Mouse (Mus musculus) layer of hippocampus, postnatal 25 days (tissue): ENCODE measurements around the gene Ppm1b. TPM values are rescaled to one million over a fixed set of nuclear protein-coding genes. Genes with fewer than 3 reads are reported as not detected.
"Not testable (repeated sequence)": the region's sequence is repeated elsewhere in the genome, so short reads cannot be mapped to it uniquely, and the experiment has no call there.

Experiments
- DNase-seq, 2 experiments: peaks; one replicate each; pipeline ENCODE4 v3.0.0; 2022; ENCODE audit warnings: mixed read lengths in 2 of 2, low spot score in 1 of 2; ENCODE audit errors: extremely low spot score in 1 of 2
- total RNA-seq, 2 experiments: library from RNA; stranded (reverse); gene quantifications; 2 replicates each; pipeline ENCODE4 v1.2.3; 2021

Ppm1b gene
- total RNA-seq: 100 to 1,000 TPM; 126 to 129 TPM

DNA sequence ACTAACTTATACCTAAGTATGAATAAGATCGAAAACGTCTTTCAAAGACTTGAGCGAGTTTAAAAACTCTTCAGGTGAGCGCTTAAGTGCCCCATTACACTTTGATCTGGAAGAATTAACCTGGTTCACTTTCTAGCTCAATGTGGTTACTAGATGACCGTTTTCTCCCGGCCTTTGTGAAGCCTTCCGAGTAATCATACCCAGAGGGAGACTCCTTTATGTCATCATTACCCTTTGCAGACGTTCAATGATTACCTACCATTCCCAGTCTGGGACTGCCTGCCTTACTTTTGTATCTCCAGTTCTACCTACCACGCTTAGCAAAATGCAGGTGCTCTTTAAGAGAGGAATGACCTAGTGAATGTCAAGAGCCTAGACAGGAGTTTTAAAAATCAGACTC, at the start of gene Ppm1b:
Ppm1b (plus strand) TSS at position 301 of the 400 bp plus-strand sequence.
- DNase-seq: no peak

DNA sequence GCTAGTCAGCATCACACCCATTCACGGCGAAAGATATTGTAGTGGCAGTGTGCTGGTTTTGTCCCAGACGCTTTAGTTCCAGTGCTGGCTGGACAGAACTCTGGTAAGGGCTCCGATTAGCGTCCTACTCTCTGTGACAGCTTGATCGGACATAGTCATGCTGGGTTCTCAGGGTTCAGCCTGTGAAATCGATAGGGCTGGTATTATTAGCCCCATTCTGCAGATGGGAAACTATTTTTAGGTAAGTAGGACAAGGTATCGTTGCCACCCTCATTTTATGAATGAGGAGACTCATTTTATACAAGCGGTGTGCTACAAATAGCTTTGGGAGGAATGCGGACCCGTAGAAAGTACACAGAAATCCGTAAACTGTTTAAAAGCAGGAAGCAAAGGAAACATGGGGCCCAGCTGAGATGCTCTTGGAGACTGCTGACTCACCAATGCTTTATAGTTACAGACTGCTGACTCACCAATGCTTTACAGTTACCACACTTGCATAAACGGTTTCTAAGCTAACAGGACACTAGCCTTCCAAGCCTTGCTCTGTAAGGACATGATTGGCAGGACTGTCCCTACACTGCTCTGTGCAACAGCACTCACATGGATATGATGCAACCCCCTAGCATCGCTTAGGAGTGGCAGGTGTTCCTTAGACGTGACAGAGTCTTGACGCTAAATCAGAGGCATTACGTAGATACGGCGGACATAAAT, 34.7 kb upstream of the Ppm1b start:
- DNase-seq: no peak

DNA sequence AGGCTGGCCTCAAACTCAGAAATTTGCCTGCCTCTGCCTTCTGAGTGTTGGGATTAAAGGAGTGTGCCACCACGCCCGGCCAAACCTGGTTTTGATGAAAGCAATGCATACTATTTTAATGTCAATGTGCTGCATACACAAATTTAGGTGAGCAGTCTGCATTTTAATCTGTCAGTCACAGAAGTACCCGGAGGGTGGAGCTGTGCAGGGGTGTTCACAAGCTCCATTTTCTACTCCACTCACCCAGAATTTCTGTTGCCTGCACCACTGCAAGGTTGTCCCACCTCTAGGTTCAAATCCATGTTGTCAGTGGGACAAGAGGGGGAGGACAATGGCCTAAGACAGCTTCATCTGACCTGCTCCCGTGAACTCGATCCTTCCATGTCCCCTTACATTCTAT, 31.8 kb upstream of the Ppm1b start:
- DNase-seq: no peak

DNA sequence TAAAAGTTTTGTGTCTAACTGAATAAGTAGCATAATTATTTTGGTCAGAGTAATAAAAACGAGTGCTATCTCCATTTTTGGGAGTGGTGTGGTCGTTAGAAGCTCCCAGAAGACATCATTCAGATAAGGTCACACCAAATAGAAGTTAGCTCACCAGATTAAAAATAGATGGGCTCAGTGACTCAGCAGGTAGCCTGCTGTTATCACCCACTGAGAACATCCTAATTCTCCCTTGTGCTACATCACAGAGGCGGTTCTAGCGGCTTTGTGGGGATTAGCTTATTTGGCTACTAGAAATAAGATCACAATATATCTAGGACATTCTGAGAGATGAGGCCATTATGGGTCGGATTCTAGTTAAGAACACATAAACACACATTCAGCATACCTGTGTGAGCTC, 30.3 kb upstream of the Ppm1b start:
- no peak for DNase-seq

DNA sequence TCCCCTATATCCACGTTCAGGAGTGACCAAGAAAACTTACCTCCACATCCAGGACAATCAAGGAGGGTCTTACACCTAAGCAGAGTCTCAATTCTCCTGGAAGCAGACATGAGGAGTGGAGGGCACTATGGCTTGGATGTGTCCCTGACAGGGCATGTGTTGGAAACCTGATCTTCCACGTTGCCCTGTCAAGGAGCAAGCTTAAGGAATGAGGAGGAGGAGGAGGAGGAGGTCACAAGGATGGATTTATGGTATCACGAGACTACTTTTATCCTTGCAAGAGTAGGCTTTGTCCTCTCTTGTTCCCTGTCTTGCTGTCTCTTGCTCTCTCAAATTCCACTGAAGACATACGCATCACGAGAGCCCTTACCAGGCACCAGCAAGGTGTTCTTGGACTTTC, 29.0 kb upstream of the Ppm1b start:
- no peak for DNase-seq

DNA sequence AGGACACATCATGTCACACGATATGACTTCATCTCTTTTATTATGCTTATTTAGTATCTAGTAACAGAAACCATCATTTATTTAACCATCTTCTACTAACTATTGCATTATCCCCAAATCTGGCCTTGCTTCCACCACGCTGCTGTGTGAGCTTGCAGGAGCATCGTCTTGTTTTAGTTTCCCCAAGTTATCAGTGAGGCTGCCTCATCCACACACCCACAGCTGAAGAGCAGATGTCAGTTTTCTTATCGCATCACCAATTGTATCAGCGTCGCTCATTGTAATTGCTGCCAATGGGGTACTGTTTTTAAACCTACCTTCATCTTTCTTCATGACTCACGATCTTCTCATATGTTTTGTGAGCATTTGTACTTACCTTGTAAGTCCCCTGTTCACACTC, 23.6 kb upstream of the Ppm1b start:
- DNase-seq: no peak

DNA sequence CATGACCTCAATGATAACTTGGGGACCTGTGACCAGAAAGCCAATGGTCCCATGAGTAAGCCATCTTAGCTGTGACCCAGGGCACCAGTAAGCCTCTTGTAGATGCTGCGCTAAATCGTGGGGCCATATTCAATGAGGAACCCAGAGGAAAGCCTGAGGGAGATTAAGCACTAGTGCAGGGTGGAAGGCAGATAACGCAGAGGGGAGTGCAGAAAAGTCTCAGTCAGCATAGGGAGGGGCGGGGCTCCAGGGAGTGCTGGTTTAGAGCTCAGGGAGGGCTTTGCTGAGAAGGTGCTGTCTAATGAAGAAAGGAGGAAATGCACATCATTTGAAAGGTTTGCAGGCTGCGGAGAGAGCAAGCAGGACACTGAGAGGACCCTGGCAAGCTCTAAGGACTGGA, 22.6 kb upstream of the Ppm1b start:
- no peak for DNase-seq

DNA sequence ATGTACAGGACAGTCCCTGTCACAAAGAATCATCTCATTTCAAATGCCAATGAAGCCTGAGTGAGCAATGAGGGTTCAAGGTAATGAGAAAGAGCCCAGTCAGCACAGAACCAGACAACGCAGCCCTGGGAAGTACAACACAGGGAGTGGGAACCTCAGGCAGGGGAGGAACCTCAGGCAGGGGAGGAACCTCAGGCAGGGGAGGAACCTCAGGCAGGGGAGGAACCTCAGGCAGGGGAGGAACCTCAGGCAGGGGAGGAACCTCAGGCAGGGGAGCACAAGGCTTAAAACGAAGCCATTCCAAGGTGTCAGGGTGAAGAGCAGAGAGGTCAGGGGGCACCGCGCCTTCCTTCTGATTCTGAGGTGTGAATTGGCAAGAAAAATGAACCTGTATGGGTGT, 20.9 kb upstream of the Ppm1b start:
- DNase-seq: not testable (repeated sequence)

DNA sequence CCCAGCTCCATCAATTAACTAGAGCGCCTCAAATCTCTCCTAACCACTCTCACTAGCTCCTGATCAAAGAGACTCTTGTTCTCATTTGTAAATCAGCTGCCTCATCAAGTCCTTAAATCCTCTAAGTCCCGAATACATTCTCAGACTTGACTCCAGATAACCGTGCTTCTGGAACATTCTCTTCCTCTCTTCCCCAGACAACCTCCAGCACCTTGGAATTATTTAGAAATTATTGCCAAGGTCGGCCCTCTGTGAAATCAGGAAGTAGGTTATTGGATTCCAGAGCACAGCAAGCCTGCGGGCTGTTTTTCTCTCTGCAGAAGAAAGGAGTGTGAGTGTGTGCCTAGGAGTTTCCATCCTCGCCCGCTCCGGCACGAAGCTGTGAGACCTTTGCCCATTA, 20.2 kb upstream of the Ppm1b start:
- DNase-seq: no peak

DNA sequence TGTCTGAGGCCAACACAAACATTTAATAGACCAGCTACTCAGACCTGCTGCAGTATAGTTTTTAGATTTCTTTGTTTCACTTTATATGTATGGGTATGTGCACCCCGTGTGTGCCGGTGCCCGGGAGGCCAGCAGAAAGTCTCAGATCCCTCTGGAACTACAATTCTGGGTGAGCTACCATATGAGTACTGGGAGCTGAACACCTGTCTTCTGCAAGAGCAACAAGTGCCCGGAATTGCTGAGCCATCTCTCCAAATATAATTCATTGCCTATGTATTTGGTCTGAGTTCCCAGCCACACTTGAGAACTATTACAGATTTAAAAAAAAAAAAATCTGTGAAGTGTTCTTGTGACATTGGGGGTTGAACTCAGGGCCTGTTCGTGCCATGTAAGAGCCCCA, 19.7 kb upstream of the Ppm1b start:
- no peak for DNase-seq

DNA sequence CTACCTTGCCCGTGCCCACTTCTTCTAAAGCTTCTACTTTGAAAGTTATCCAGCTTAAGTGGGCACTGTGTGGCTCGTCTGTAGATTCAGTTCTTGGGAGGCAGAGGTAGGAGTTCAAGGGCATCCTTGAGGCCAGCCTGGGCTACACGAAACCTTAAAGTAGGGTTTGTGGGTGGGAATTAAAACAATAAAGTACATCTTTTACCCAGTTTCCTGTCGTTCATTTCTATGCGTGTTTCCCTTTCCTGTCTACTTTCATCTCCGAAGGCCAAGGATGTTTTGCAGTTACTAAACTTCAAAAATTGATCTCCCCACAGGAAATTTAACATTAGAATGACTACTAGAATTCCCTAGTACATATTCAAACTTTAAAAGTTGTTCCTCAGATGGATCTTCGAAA, 19.3 kb upstream of the Ppm1b start:
- no peak for DNase-seq

DNA sequence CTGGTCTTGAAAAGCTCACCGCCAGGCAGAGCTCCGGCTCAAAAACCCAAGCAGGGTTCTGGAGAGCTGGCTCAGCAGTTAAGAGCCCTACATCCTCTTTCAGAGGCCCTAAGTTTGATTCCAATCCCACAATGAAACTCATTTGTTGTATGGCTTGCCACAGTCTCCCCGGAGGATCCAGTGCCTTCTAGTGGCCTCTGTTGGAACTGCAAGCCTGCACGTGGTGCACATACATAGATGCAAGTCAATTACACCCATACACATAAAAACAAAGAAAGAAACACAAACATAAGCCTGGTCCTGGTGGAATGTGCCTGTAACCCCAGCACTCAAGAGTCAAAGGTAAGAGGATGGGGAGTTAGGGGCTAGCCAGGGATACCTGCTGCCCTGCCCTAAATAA, 18.3 kb upstream of the Ppm1b start:
- DNase-seq: no peak

DNA sequence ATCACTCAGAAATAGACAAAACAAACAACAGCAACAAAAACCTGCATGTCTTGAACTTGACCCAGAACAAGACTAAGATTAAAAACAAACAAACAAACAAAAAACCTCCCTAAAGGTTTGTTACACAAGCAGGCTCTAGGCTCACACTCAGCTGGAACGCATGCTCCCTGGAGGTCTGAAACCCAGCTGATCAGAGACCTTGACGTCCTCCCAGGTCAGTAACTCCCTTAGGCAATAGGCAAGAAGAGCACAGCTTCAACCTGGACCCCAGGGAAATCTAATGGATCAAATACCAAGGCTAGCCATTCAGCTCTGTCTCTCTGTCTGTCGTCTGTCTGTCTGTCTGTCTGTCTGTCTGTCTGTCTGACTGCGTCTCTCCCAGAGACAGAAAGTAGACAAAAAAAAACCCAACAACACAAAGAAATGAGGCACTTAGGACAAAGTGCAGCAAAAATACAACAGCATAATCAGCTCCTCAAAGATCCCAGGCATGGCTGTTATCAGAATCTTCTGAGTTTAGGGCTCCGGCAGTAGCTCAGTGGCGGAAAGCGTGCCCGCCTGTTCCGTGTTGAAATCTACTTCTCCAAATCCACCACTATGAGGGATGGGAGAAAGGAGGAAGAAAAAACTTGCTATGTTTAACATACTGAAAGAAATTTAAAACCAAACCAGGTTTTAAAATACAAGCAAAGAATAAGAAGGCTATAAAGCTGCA, 16.4 kb upstream of the Ppm1b start:
- DNase-seq: no peak

DNA sequence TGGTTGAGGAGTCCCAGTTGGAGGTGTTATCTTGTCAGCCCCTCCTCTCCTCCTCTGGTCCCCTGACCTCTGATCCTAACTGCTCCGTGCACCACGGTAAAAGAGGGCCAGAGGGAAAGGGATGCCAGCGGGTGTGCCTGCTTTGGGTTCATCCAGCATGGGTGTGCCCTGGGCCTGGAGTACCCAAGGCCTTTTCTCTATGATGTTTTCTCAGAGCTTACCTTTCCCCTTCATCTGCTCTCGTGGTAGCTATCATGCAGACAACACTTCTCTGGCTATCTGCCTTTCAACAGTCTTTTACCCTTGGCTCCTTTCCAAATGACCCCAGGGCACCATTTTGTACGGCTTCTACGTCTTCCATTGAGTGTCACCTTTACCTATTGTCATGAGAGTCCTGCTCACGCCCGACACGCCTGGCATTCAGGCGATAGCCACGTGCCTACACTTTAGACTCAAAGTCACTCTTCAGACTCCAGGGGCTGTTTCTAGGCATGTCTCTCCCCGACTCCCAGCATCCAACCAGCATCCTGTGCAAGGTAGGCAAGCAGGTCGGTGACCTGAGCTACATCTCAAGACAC, 15.2 kb upstream of the Ppm1b start:
- no peak for DNase-seq

DNA sequence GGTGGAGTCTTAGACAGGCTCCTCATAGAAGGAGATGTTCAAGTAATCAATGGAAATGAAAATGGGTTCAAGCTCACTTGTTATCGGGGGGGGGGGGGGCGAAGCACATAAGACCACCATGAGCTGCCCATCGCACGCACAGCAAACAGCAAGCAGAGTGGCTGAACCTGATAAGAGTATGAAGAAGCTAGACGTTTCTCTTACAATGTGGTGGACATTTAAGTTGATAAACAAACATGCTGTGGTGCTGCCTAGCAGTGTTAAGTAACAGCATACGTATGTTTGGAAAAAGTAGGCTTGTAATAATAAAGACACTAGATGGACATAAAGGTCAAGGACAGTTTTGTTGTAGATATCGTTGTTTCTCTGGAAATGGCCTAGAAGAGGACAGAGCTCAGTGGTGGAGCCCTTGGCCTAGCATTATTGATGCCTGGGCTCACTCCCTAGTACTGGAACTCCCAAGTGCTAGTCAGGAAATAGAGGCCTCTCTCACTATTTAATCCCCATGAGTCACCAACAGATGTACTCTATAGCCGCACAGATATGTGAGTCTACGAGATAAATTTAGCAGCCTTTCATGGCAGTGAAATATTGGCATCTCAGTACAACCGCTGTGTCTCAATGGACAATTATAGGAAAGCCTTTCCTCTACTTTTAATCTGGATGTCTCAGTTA, 14.0 kb upstream of the Ppm1b start:
- no peak for DNase-seq

DNA sequence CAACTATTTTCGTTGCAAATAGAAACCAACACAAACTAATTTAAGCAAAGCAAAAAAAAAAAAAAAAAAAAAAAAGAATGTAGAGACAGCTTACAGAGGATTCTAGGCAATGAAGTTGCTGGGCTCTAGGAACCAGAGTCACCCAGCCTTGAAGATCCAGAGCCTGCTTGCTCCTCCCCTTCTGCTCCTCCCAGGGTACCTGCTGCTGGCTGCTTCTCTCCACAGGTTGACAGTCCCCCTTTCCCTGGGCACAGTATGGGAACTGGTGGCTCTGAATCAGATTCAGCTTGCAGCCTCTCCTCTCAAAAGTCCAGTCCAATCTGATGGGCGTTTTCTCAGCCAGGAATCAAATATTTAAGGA, 13.5 kb upstream of the Ppm1b start:
- no peak for DNase-seq

DNA sequence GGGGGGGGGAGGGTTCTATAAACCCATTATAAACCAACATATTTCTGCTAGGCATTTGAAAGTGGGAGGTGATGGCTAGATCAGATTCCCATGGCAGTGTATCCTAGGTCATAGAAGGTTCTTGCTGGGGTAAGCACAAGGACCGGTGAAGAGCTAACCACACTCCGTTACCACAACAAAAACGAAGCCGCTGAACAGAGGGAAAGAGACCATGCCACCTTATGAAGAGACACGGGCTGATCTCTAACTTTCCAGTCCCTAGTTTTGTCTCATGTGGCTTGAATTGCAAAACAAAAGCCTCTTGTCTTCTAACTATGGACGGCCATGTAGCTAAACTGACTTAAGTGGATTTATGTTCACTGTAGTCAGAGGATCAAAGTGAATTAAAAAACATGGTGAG, 12.2 kb upstream of the Ppm1b start:
- no peak for DNase-seq

DNA sequence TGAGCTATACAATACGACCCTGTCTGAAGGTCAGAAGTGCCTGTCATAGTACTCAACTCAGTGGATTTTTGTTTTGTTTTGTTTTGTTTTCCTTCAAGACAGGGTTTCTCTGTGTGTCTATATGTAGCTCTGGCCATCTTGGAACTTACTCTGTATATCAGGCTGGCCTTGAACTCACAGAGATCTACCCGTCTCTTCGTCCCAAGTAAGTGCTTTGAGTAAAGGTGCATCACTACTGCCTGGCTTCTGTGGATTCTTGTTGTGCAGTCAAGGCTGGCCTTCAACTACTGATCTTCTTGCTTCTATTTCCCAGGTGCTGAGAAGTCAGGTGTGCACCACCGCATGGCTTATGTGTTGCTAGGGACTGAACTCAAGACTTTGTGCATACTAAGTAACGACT, 4.0 kb upstream of the Ppm1b start:
- no peak for DNase-seq

DNA sequence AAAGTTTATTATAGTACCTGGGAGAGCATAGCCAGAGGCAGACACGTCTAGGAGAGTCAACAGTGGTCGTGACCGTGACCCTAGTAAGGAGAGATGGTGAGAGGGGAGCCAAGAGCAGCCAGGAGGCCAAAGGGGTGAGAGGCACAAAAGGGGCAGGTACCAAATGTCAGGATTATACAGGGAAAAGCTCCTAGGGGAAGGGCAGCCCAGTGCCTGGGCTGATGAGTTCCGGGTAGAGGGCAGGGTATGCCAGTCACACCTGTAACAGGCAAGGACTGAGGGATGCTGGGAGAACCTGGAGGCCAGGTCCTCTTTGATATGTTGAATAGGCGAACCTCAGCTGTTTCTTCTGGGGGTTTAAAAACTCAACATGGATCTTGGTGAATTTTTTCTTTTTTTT, 2.8 kb upstream of the Ppm1b start:
- DNase-seq: no peak

DNA sequence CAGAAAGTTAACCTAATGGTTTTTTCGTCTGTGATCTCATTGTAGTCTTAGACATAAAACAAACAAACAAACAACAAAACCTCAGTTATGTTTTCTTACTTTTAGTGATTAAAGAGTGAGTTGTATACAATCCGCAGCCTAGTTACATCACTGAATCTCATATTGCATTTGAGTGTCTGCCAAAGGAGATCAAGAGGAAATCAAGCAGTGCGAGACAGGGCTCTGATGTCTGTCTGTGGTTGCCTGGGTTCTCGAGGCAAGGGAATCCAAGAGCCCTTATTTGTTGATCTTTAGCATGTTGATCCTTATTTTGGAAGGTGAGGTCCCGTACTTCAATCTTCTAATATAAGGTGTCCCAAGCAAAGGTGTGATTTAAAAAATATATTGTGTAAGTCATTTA, 1.7 kb upstream of the Ppm1b start:
- no peak for DNase-seq

DNA sequence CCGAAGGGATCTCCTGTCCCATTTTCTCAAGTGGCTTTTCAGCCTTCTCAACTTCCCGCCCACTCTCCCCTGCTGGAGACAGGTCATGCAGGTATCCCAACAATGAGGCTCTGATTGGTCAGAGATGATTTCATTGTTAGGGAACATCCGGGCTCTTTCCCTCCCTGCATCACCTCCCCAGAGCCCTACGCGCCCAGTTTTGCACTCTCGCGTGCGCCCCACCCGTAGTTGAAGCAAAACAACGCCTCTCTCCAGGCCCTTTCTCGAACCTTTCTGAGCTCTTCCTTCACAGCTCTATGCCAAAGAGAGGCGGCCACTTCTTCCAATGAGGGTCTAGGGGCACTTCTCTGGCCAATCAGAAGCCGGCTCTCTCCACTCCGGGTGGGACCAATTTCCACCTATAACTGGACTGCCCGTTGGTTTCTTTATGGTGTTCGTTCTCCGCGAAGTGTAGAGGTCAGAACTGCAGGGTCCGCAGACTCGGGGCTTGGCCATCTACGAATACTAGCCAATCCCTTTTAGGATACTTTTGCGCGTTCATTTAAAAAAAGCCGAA, 468 bp downstream of the Ppm1b start:
- peak; percentile 61 to 79 for DNase-seq
